Mouse (Mus musculus): ENCODE data around the gene Vmn1r40.

Gene Vmn1r40

GRCm38 (mm10) chr6:89707240-89707639 lies at the start of gene Vmn1r40:
Gene Vmn1r40 (plus strand): TSS chr6:89707540.
- no peak for DNase-seq (ENCODE audit: low spot score)

GRCm38 (mm10) chr6:89658342-89658741 lies 49.0 kb upstream of the Vmn1r40 start:
- no peak for DNase-seq (ENCODE audit: low spot score)

GRCm38 (mm10) chr6:89658931-89659330 lies 48.4 kb upstream of the Vmn1r40 start:
- no peak for DNase-seq (ENCODE audit: low spot score)

GRCm38 (mm10) chr6:89659692-89660423 lies 47.5 kb upstream of the Vmn1r40 start:
- DNase-seq (ENCODE audit: low spot score) = peak; percentile 58

- no peak for DNase-seq (ENCODE audit: low spot score)
Observed at GRCm38 (mm10) chr6:89660490-89660889, 46.9 kb upstream of the Vmn1r40 start.

GRCm38 (mm10) chr6:89662521-89662920 lies 44.8 kb upstream of the Vmn1r40 start:
- DNase-seq (ENCODE audit: low spot score) = no peak

- no peak for DNase-seq (ENCODE audit: low spot score)
Observed at GRCm38 (mm10) chr6:89665155-89665554, 42.2 kb upstream of the Vmn1r40 start.

GRCm38 (mm10) chr6:89665667-89666066 lies 41.7 kb upstream of the Vmn1r40 start:
- no peak for DNase-seq (ENCODE audit: low spot score)

GRCm38 (mm10) chr6:89666976-89667375 lies 40.4 kb upstream of the Vmn1r40 start:
- DNase-seq (ENCODE audit: low spot score) = no peak

GRCm38 (mm10) chr6:89669556-89669955 lies 37.8 kb upstream of the Vmn1r40 start:
- DNase-seq (ENCODE audit: low spot score) = no peak

GRCm38 (mm10) chr6:89671431-89671830 lies 35.9 kb upstream of the Vmn1r40 start:
- no peak for DNase-seq (ENCODE audit: low spot score)

GRCm38 (mm10) chr6:89672641-89673040 lies 34.7 kb upstream of the Vmn1r40 start:
- DNase-seq (ENCODE audit: low spot score) = no peak

- no peak for DNase-seq (ENCODE audit: low spot score)
Observed at GRCm38 (mm10) chr6:89673135-89673780, 34.1 kb upstream of the Vmn1r40 start.

GRCm38 (mm10) chr6:89678522-89678921 lies 28.8 kb upstream of the Vmn1r40 start:
- no peak for DNase-seq (ENCODE audit: low spot score)

GRCm38 (mm10) chr6:89679291-89679835 lies 28.0 kb upstream of the Vmn1r40 start:
- peak; percentile 69 for DNase-seq (ENCODE audit: low spot score)

GRCm38 (mm10) chr6:89680155-89680554 lies 27.2 kb upstream of the Vmn1r40 start:
- DNase-seq (ENCODE audit: low spot score) = peak; percentile 67

GRCm38 (mm10) chr6:89684231-89684630 lies 23.1 kb upstream of the Vmn1r40 start:
- peak; percentile 21 for DNase-seq (ENCODE audit: low spot score)

GRCm38 (mm10) chr6:89687100-89687499 lies 20.2 kb upstream of the Vmn1r40 start:
- DNase-seq (ENCODE audit: low spot score) = peak; percentile 43

- no peak for DNase-seq (ENCODE audit: low spot score)
Observed at GRCm38 (mm10) chr6:89706624-89707023, 716 bp upstream of the Vmn1r40 start.

- no peak for DNase-seq (ENCODE audit: low spot score)
Observed at GRCm38 (mm10) chr6:89718051-89718450, 10.7 kb downstream of the Vmn1r40 start.

- DNase-seq (ENCODE audit: low spot score) = no peak
Observed at GRCm38 (mm10) chr6:89740466-89740865, 33.1 kb downstream of the Vmn1r40 start, which contains the start of gene Vmn1r41. Gene Vmn1r41 (plus strand): TSS chr6:89740766.

- DNase-seq (ENCODE audit: low spot score) = no peak
Observed at GRCm38 (mm10) chr6:89742811-89743210, 35.5 kb downstream of the Vmn1r40 start.
